Mouse (Mus musculus) heart, embryonic 14.5 days (tissue): Measurements from ENCODE around the gene Ino80e. TPM values are rescaled to one million over a fixed set of nuclear protein-coding genes. Genes with fewer than 3 reads are reported as not detected.

ENCODE experiments used
- ATAC-seq: fragments of 200-750 bp; cut with Nextera tagmentation; 2 replicates; pipeline ENCODE4 v1.8.0; 2017; ENCODE audit warnings: low read depth, moderate TSS enrichment; ENCODE audit not compliant: insufficient number of reproducible peaks, insufficient read depth, low FRiP score
- H3K27ac ChIP-seq, 2 experiments: fragments of 200-500 bp in 1 of 2; fragments of 300-500 bp in 1 of 2; sonication (generic) in 1 of 2; replicated peaks in 1 of 2; 2 replicates each; pipeline ENCODE4 v1.5.1; 2012 to 2014; ENCODE audit warnings: low read depth in 2 of 2, low read length in 2 of 2, control low read depth in 1 of 2, mild to moderate bottlenecking in 1 of 2, mixed read lengths in 1 of 2; ENCODE audit not compliant: control insufficient read depth in 1 of 2, insufficient read depth in 1 of 2
- H3K27me3 ChIP-seq: fragments of 300-500 bp; sonication (generic); 2 replicates; pipeline ENCODE4 v1.6.1; 2014; ENCODE audit warnings: mild to moderate bottlenecking, low read length, control low read depth; ENCODE audit not compliant: control insufficient read depth, insufficient read depth
- H3K36me3 ChIP-seq: fragments of 300-500 bp; sonication (generic); 2 replicates; pipeline ENCODE4 v1.6.1; 2014; ENCODE audit warnings: mild to moderate bottlenecking, control low read depth, low read length, mixed read lengths; ENCODE audit not compliant: control insufficient read depth, insufficient read depth
- H3K4me1 ChIP-seq, 2 experiments: fragments of 200-500 bp in 1 of 2; fragments of 300-500 bp in 1 of 2; sonication (generic) in 1 of 2; 2 replicates each; pipeline ENCODE4 v1.6.1; 2012 to 2014; ENCODE audit warnings: low read length in 2 of 2, control low read depth in 1 of 2, mixed read lengths in 1 of 2; ENCODE audit not compliant: control insufficient read depth in 2 of 2, insufficient read depth in 2 of 2
- H3K4me2 ChIP-seq: fragments of 300-500 bp; sonication (generic); 2 replicates; pipeline ENCODE4 v1.6.1; 2014; ENCODE audit warnings: mild to moderate bottlenecking, low read length
- H3K4me3 ChIP-seq, 2 experiments: fragments of 200-500 bp in 1 of 2; fragments of 300-500 bp in 1 of 2; sonication (generic) in 1 of 2; 2 replicates each; pipeline ENCODE4 v1.5.1; 2012 to 2014; ENCODE audit warnings: low read length in 2 of 2, mild to moderate bottlenecking in 2 of 2, control low read depth in 1 of 2, low read depth in 1 of 2, moderate library complexity in 1 of 2; ENCODE audit not compliant: control insufficient read depth in 1 of 2, insufficient read depth in 1 of 2
- H3K9ac ChIP-seq: fragments of 300-500 bp; sonication (generic); 2 replicates; pipeline ENCODE4 v1.6.1; 2014; ENCODE audit warnings: mild to moderate bottlenecking, low read length
- H3K9me3 ChIP-seq: fragments of 300-500 bp; sonication (generic); 2 replicates; pipeline ENCODE4 v1.6.1; 2016; ENCODE audit warnings: low read length, control low read depth; ENCODE audit not compliant: control insufficient read depth
- WGBS: fragments of 180-500 bp; shearing (Covaris S2); extraction: QIAGEN DNeasy Blood & Tissue Kit; methylation state at CpG from one replicate; pipeline ENCODE4 v1.1.7; 2014; 5-methylcytosine and 5-hydroxymethylcytosine counted together
- polyA plus RNA-seq: library from polyadenylated mRNA; unstranded; fragments of >200 nt; fragmentation: Nextera tagmentation; extraction: Ambion mirVana; gene quantifications from 2 replicates; pipeline ENCODE4 v1.2.1, GENCODE M21; 2014

The Ino80e gene
- polyA plus RNA-seq, 1 experiment from 2014 or later = 51.9 TPM

DNA sequence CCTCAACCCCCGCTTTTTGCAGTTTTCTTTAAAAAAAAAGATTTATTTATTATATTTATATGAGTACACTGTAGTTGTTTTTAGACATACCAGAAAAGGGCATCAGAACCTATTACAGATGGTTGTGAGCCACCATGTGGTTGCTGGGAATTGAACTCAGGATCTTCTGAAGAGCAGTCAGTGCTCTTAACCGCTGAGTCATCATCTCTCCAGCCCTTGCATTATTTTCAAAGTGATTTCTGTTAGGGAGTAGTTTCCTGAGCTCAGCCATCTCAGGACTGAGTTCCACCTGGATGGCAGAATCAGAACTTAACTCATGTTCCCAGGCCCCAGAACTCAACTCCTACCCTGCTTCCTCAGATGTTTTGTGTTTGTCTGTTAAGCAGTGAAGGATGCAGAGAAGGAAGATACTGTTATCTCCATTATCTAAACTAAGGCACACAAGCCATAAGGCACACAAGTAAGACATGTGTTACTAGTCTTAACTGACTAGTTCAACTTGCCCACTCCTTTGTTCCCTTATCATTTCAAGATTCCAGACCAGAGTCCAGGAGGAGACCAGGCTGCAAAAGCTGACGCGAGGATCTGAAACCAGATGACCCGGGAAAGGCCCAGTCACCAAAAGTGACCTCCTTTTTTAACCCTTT lies 52.3 kb downstream of the Ino80e start:
- Histone ChIP-seq H3K9me3 (no peaks in the 10 kb centered on the region), H3K4me2 (peak overlapping the region; percentile 86), H3K27ac (peak overlapping the region; percentile 88; a peak in 3 of 4 replicates), H3K9ac (peak overlapping the region; percentile 78), H3K36me3 (peaks cover 8% of the 10 kb centered on the region; the same call in 1 of the 2 replicates), H3K4me3 (no peak overlapping the region), H3K4me1 (peaks cover 4 to 17% of the 10 kb centered on the region in 2 experiments; a peak in 3 of 4 replicates), H3K27me3 (no peaks in the 10 kb centered on the region)
- 43% methylated on average over 5 of the region's 5 CpGs for WGBS
- no peak for ATAC-seq

DNA sequence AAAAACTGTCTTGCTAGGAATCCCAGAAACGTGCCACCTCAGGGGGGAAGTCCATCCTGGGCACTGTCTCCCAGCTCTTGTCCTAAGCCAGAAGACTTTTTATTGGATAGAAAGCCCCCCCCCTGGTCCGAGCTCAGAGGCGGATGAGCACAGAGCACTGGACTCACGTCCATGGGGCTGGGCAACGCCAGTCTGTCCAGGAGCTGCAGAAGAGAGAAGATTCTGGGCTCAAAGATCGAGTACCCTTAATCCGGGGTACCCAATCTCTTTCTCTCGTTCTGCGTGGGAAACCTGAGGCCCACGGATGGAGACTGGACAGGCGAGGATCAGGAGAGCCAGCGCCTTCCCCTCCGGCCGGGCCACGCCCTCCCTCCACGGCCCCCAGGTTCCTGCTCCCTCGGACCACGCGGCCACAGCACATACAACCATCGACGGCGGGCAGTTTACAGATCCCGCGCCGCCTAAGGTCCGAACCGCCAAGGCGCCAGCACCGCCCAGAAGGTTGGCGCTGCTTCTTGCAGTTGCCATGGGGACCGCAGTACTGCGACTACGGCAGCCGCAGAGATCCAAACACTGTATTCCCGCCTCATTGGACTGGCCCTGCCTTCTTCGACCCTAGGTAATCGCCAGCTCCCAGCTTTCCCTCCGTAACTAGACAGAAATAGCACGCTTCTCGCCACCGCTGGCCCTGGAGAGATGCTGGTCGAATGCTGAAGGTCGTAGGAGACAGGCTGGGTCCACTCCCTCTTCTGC lies 53.3 kb downstream of the Ino80e start:
- peak; percentile 84 for ATAC-seq

DNA sequence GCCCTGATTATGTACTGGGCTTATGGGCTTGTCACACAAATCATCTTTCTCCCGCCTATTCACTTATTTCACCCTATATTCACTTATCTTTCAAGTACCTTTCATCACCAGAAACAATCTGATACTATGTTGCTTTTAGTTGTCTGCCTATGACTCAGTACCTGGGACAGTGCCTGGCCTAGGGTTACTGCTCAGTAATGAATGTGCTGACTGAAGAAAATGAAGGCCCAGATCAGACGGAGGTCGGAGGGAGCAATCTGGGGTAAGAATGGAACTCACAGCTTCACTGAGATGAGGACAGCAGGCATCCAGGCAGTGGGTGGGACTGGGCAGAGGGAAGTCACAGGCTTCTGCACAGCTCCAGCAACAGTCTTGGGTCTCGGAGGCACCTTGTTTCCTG lies 54.8 kb downstream of the Ino80e start:
- Histone ChIP-seq H3K4me1 (peaks cover 4 to 17% of the 10 kb centered on the region in 2 experiments; a peak in 3 of 4 replicates), H3K9me3 (no peaks in the 10 kb centered on the region), H3K27me3 (no peaks in the 10 kb centered on the region), H3K9ac (peak overlapping the region; percentile 78; the same call in 1 of the 2 replicates), H3K27ac (0 out of 4 replicates have a peak overlapping the region, but pooled peaks of 1 of the 2 experiments have one; percentile 11), H3K36me3 (peaks cover 24% of the 10 kb centered on the region), H3K4me3 (no peak overlapping the region), H3K4me2 (peak overlapping the region; percentile 86)
- WGBS = 50% methylated on average over 4 of the region's 4 CpGs
- ATAC-seq = no peak

More for the DNA sequence above, 53.3 kb downstream of the Ino80e start:
- Histone ChIP-seq H3K9ac (peak overlapping the region; percentile 78), H3K4me2 (peak overlapping the region; percentile 86), H3K4me1 (peaks cover 4 to 17% of the 10 kb centered on the region in 2 experiments; a peak in 3 of 4 replicates), H3K4me3 (peak overlapping the region; percentile 52 to 56), H3K27me3 (no peaks in the 10 kb centered on the region), H3K36me3 (peaks cover 12% of the 10 kb centered on the region), H3K27ac (peak overlapping the region; percentile 88), H3K9me3 (no peaks in the 10 kb centered on the region)
- under 1% methylated on average over 43 of the region's 43 CpGs for WGBS

DNA sequence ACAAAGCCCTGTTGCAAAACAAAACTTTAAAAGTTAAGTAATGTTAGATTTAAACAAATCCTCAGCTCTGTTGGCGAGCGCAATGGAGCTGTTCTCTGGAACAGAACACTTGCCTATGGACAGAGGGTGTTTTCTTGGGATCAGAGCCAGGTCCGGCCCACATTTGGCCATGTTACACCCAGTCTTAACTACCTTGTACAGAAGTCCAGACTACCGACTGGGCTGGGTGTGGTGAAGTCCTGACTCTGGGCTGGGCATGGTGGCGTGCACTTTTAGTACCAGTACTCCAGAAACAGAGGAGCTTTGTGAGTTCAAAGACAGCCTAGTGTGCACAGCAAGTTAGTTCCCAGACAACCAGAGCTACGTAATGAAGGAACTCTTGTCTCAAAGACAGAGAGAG lies 55.2 kb downstream of the Ino80e start:
- H3K27ac ChIP-seq = no peak overlapping the region
- no peaks in the 10 kb centered on the region for H3K27me3 ChIP-seq
- no peak overlapping the region for H3K9ac ChIP-seq
- WGBS = 64% methylated on average over 6 of the region's 6 CpGs
- H3K4me1 ChIP-seq = peaks cover 4 to 17% of the 10 kb centered on the region in 2 experiments; a peak in 3 of 4 replicates
- H3K4me2 ChIP-seq = no peak overlapping the region
- no peaks in the 10 kb centered on the region for H3K9me3 ChIP-seq
- peaks cover 25% of the 10 kb centered on the region for H3K36me3 ChIP-seq
- no peak overlapping the region for H3K4me3 ChIP-seq
- ATAC-seq = no peak

DNA sequence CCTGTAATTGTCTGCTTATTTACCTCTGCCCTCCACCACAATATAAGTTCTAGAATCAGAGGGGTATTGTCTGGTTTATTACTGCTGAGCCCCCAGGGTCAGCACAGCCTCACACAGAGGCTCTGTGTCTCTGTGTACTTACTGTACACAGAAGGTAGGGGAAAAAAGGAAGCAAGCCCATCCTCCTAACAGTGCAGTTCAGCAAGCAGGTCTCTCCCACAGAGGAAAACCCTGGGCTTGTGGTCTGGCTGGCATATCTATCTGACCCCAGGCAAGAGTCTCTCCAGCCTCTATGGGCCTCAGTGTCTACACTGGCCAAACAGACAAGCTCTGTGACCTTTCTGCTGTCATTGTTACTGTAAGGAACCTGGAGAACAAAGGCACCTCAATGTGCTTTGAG lies 58.4 kb downstream of the Ino80e start:
- peaks cover 12 to 26% of the 10 kb centered on the region in 2 experiments for H3K4me1 ChIP-seq
- H3K27me3 ChIP-seq = no peaks in the 10 kb centered on the region
- H3K4me3 ChIP-seq = no peak overlapping the region
- no peak overlapping the region for H3K4me2 ChIP-seq
- no peaks in the 10 kb centered on the region for H3K9me3 ChIP-seq
- no peak for ATAC-seq
- no peak overlapping the region for H3K9ac ChIP-seq
- H3K36me3 ChIP-seq = peaks cover 25% of the 10 kb centered on the region
- no peak overlapping the region for H3K27ac ChIP-seq

DNA sequence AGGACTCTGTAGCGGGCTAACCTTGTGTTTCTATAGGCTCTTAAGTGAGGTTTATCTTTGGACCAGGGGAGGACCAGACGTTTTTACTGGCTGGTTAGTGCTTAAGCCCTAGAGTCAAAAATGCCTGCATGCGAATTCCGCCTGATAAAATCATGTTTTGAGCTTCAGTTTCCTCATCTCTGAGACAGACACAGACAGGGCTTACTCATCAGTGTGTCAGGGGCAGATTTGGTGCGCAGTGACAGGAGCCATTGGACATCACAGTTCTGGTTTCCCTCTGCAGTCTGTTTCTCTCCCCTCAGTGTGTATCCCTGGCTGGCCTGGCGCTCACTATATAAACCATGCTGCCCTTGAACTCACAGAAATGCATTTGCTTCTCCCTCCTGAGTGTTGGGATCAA lies 59.0 kb downstream of the Ino80e start:
- ATAC-seq = no peak
- 87% methylated on average over 6 of the region's 6 CpGs for WGBS
- Histone ChIP-seq H3K27me3 (no peaks in the 10 kb centered on the region), H3K4me1 (peaks cover 12 to 21% of the 10 kb centered on the region in 2 experiments), H3K9me3 (no peaks in the 10 kb centered on the region), H3K27ac (no peak overlapping the region), H3K4me3 (no peak overlapping the region), H3K36me3 (peaks cover 25% of the 10 kb centered on the region), H3K9ac (no peak overlapping the region), H3K4me2 (no peak overlapping the region)

DNA sequence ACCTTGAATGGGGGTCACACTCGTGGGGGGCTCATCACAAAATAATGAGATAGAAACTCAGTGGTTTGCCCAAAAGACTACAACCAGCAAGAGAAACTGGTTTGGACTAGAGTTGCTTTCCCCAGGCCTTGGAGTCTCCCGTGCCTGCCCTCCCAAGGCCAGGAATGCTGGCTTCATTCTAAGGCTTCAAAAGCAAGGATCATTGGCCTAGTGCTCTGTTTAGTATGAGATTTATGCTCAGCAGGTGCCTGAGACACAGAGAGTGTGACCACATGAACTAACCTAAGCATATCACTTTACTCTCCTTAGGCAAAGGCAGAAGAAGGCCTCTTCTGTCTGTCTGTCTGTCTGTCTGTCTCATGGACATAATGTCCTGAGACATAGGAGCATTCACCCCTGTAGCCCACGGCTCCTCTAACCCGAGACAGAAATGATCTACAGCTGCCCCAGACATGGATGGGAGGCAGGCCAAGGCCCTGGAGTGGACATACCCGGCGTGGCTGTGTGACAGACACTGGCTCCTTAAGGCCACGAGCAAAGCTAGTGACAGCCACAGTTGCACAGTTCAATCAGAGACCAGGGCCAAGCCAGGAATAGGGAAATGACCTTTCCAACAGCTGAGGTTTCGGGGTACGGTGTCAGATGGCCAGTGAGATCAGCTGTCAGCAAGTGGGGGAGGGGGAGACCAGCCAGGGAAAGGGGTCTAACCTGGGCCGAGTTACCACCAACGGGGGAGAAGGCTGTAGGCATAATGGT lies 59.9 kb downstream of the Ino80e start:
- Histone ChIP-seq H3K27me3 (no peaks in the 10 kb centered on the region), H3K4me2 (no peak overlapping the region), H3K4me3 (no peak overlapping the region), H3K9me3 (no peaks in the 10 kb centered on the region), H3K4me1 (peaks cover 12 to 14% of the 10 kb centered on the region in 2 experiments), H3K9ac (no peak overlapping the region), H3K27ac (no peak overlapping the region), H3K36me3 (peaks cover 29% of the 10 kb centered on the region)
- no peak for ATAC-seq
- WGBS = 77% methylated on average over 11 of the region's 11 CpGs
